In genomic region chr13:97859071-97859470, GRCm38 (mm10) we compare ENCODE assay signal across 26 mouse cellular contexts.
DNase-seq lines count a peak whose midpoint lies in the region; ATAC-seq lines count a peak whose summit lies in the region.
"Had no signal": no experiment of that assay in that cellular context is flagged by ENCODE, and none has a peak within 500 bp of the region (broad histone marks: within the 10 kb centered on the region; RNA-seq: fewer than 3 reads in every experiment).

No protein-coding gene starts in this region.

- intact Hi-C loops in heart, postnatal 25 days (cut with DNase I) = loop anchor here (5.0 kb wide), 1 partner anchor 622 kb away; no protein-coding TSS in a partner anchor

- H3K4me2 ChIP-seq in kidney, embryonic 16.5 days (replicated peaks; ENCODE audit: low read depth, low read length) = no peak overlapping the region
- H3K4me2 ChIP-seq in kidney, embryonic 14.5 days (replicated peaks; ENCODE audit: low read depth, low read length) = no peak overlapping the region
- H3K4me2 ChIP-seq: embryonic facial prominence, embryonic 12.5 days; intestine, embryonic 15.5 days; neural tube, embryonic 12.5 days had no signal

- 82% methylated on average over 3 of the region's 3 CpGs for WGBS in kidney, embryonic 16.5 days
- 82% methylated on average over 3 of the region's 3 CpGs for WGBS in kidney, embryonic 14.5 days

- no peak overlapping the region for H3K4me3 ChIP-seq in kidney, embryonic 16.5 days (ENCODE audit: low read length)
- H3K4me3 ChIP-seq in kidney, embryonic 14.5 days (ENCODE audit: low read length) = no peak overlapping the region
- H3K4me3 ChIP-seq: embryonic facial prominence, embryonic 12.5 days; intestine, embryonic 15.5 days; neural tube, embryonic 12.5 days had no signal

- H3K9me3 ChIP-seq in kidney, embryonic 16.5 days (ENCODE audit: low read length) = no peaks in the 10 kb centered on the region
- no peaks in the 10 kb centered on the region for H3K9me3 ChIP-seq in kidney, embryonic 14.5 days (ENCODE audit: control insufficient read depth, low read length)
- H3K9me3 ChIP-seq: embryonic facial prominence, embryonic 12.5 days; G1E; intestine, embryonic 15.5 days; neural tube, embryonic 12.5 days had no signal

- no peak for ATAC-seq in kidney, embryonic 16.5 days (ENCODE audit: low FRiP score, low TSS enrichment)
- no peak for ATAC-seq in kidney, embryonic 14.5 days (ENCODE audit: low FRiP score, low TSS enrichment)
- no peak for ATAC-seq in monocyte, adult 5-6 weeks (replicated peaks; ENCODE audit: insufficient number of reproducible peaks, low FRiP score, low TSS enrichment, poor library complexity, severe bottlenecking)
- ATAC-seq: hindbrain, embryonic 16.5 days; intestine, embryonic 15.5 days; Patski had no signal

- 0 out of 2 replicates have a peak overlapping the region, but pooled peaks have one; percentile 13 for H3K27ac ChIP-seq in kidney, embryonic 16.5 days (ENCODE audit: low read length)
- no peak overlapping the region for H3K27ac ChIP-seq in kidney, embryonic 14.5 days (ENCODE audit: low read depth, low read length)
- H3K27ac ChIP-seq: embryonic facial prominence, embryonic 12.5 days; intestine, embryonic 15.5 days; neural tube, embryonic 12.5 days had no signal

- no peaks in the 10 kb centered on the region for H3K27me3 ChIP-seq in kidney, embryonic 16.5 days (ENCODE audit: insufficient read depth, low read length)
- H3K27me3 ChIP-seq in kidney, embryonic 14.5 days (ENCODE audit: control insufficient read depth, insufficient read depth, low read length) = no peaks in the 10 kb centered on the region
- H3K27me3 ChIP-seq: CH12.LX; embryonic facial prominence, embryonic 12.5 days; intestine, embryonic 15.5 days; neural tube, embryonic 12.5 days; Patski had no signal

- no peaks in the 10 kb centered on the region for H3K36me3 ChIP-seq in kidney, embryonic 16.5 days (ENCODE audit: insufficient read depth, low read length)
- no peaks in the 10 kb centered on the region for H3K36me3 ChIP-seq in kidney, embryonic 14.5 days (ENCODE audit: control insufficient read depth, insufficient read depth, low read length)
- H3K36me3 ChIP-seq: embryonic facial prominence, embryonic 12.5 days; G1E; intestine, embryonic 15.5 days; neural tube, embryonic 12.5 days had no signal

- no peak overlapping the region for H3K9ac ChIP-seq in kidney, embryonic 16.5 days (replicated peaks; ENCODE audit: low read length)
- no peak overlapping the region for H3K9ac ChIP-seq in kidney, embryonic 14.5 days (ENCODE audit: low read depth, low read length)
- H3K9ac ChIP-seq: embryonic facial prominence, embryonic 12.5 days; intestine, embryonic 15.5 days; neural tube, embryonic 12.5 days had no signal

- peak; percentile 77 for DNase-seq in gastrocnemius, postnatal 25 days
- peak; percentile 60 for DNase-seq in heart, postnatal 25 days (ENCODE audit: low spot score)
- DNase-seq in testis, postnatal 14 days (ENCODE audit: low spot score) = peak; percentile 49
- DNase-seq in embryo, embryonic 11 days = no peak
- DNase-seq in cerebellum, postnatal 14 days = no peak
- DNase-seq: adrenal gland, adult 2 months; cerebellum, adult 11 months; cerebellum, postnatal 10 days; kidney, adult 8-10 months; kidney, postnatal 25 days; liver; lung, postnatal 4 days; midbrain, embryonic 14.5 days; right cerebral cortex, postnatal 14 days; spleen, adult 18-20 months; thymus, postnatal 36 days had no signal

- H3K4me1 ChIP-seq in kidney, embryonic 16.5 days (ENCODE audit: insufficient read depth, low read length) = no peaks in the 10 kb centered on the region
- 0 out of 2 replicates have a peak, but pooled peaks cover 3% of the 10 kb centered on the region for H3K4me1 ChIP-seq in kidney, embryonic 14.5 days (ENCODE audit: control insufficient read depth, insufficient read depth, low read length)
- H3K4me1 ChIP-seq: embryonic facial prominence, embryonic 12.5 days; intestine, embryonic 15.5 days; neural tube, embryonic 12.5 days had no signal

Comparison
In these comparisons a context has a peak if more than half of its experiments do, and no peak if none do; other contexts are left out.
1. DNase-seq: peak in gastrocnemius, postnatal 25 days (single experiment), heart, postnatal 25 days (single experiment) and testis, postnatal 14 days (single experiment); none in embryo, embryonic 11 days (single experiment) and cerebellum, postnatal 14 days (0 of 2).